Mouse (Mus musculus): Measurements from ENCODE around the gene Ubfd1. TPM values are rescaled to one million over a fixed set of nuclear protein-coding genes. Genes with fewer than 3 reads are reported as not detected.

The Ubfd1 gene
- polyA plus RNA-seq (2021; fragmentation: Nextera tagmentation) = 22.2 and 23.9 TPM in 2 replicates
- long read RNA-seq, experiment 1, full-length matches to known transcripts = 14 of 28 reads
- long read RNA-seq, experiment 1, partial matches to known transcripts = 4 of 28 reads
- long read RNA-seq, experiment 1, other reads (novel, unspliced or antisense) = 10 of 28 reads
- long read RNA-seq, experiment 2, full-length matches to known transcripts = 66 of 94 reads
- long read RNA-seq, experiment 2, partial matches to known transcripts = 19 of 94 reads
- long read RNA-seq, experiment 2, other reads (novel, unspliced or antisense) = 9 of 94 reads

DNA sequence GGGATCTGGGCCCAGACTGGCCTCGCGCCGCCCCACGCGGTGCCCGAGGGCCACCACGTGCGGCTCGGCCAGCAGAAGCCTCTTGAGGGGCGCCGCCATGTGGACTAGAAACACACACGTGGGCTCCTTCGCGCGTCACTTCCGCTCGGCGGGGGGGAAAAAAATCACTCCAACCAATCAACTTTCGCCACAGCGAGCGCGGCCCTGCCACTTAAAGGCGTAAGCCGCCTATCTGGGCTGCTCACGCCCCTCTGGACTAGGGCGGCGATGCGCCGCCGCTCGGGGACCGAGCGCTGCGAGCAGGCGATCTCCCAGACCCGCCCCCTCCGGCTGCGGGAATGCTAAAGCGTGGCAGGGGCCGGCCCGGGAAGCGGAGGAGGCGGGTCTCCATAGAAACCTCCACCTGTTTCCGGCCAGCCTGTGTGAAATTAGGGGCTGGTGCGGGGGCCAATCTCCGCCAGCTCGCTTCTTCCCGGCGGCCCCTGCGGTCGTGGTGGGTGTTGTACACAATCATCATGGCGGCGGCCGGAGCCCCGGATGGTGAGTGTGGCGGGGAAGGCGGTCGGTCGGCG lies at the start of gene Ubfd1, which contains the start of gene Ears2:
Gene Ubfd1, plus strand, starts transcription at position 231 of the 572 bp plus-strand sequence.
Gene Ears2, minus strand, starts transcription at position 319 of the 572 bp plus-strand sequence.

GRCm38 (mm10) chr7:122020667-122021354 lies 46.2 kb upstream of the Ubfd1 start, which contains the start of gene Gga2:
Gene Gga2 (minus strand): TSS chr7:122021222.

GRCm38 (mm10) chr7:122101747-122102244 lies 34.8 kb downstream of the Ubfd1 start, which contains the start of gene Ndufab1:
Gene Ndufab1 (minus strand): TSS chr7:122101886.

Other genes starting within 250 kb of the Ubfd1 start
- 0.09 TPM in 1 of 2 replicates, not detected in the other for gene Scnn1b, start 202.1 kb upstream of the Ubfd1 start, polyA plus RNA-seq (2021; fragmentation: Nextera tagmentation)
- gene Cog7, start 85.5 kb upstream of the Ubfd1 start, polyA plus RNA-seq (2021; fragmentation: Nextera tagmentation) = 34.2 and 36.4 TPM in 2 replicates
- gene Gga2, start 46.0 kb upstream of the Ubfd1 start, polyA plus RNA-seq (2021; fragmentation: Nextera tagmentation) = 16.3 and 19.1 TPM in 2 replicates
- 6.9 and 7.5 TPM in 2 replicates for gene Ears2, start 88 bp downstream of the Ubfd1 start, polyA plus RNA-seq (2021; fragmentation: Nextera tagmentation)
- gene Ndufab1, start 34.7 kb downstream of the Ubfd1 start, polyA plus RNA-seq (2021; fragmentation: Nextera tagmentation) = 1,091 and 1,093 TPM in 2 replicates
- gene Palb2, start 65.8 kb downstream of the Ubfd1 start, polyA plus RNA-seq (2021; fragmentation: Nextera tagmentation) = 0.40 and 0.46 TPM in 2 replicates
- gene Dctn5, start 65.9 kb downstream of the Ubfd1 start, polyA plus RNA-seq (2021; fragmentation: Nextera tagmentation) = 134 and 181 TPM in 2 replicates
- 0.16 and 0.38 TPM in 2 replicates for gene Plk1, start 92.3 kb downstream of the Ubfd1 start, polyA plus RNA-seq (2021; fragmentation: Nextera tagmentation)
- 0.06 TPM in 1 of 2 replicates, not detected in the other for gene Ern2, start 119.0 kb downstream of the Ubfd1 start, polyA plus RNA-seq (2021; fragmentation: Nextera tagmentation)
- 0.36 and 0.38 TPM in 2 replicates for gene Chp2, start 152.3 kb downstream of the Ubfd1 start, polyA plus RNA-seq (2021; fragmentation: Nextera tagmentation)
- gene Prkcb, start 221.6 kb downstream of the Ubfd1 start, polyA plus RNA-seq (2021; fragmentation: Nextera tagmentation) = 143 and 148 TPM in 2 replicates

Measured in layer of hippocampus, adult 6 months (tissue).